Mouse (Mus musculus) inflammation-experienced regulatory T-cells, adult 6 months (primary cell): ENCODE measurements around the gene Ktn1. TPM values are rescaled to one million over a fixed set of nuclear protein-coding genes. Genes with fewer than 3 reads are reported as not detected.

Source experiments
- ATAC-seq: one replicate; pipeline ENCODE4 v1.8.0; 2017
- polyA plus RNA-seq, 3 experiments: library from polyadenylated mRNA; unstranded; fragments of 100-300 nt; shearing (Covaris generic); gene quantifications; one replicate each; pipeline ENCODE4 v1.2.1; 2017

The Ktn1 gene
- polyA plus RNA-seq: 10 to 100 TPM; 47.9 to 86.0 (median 74.2) TPM

DNA sequence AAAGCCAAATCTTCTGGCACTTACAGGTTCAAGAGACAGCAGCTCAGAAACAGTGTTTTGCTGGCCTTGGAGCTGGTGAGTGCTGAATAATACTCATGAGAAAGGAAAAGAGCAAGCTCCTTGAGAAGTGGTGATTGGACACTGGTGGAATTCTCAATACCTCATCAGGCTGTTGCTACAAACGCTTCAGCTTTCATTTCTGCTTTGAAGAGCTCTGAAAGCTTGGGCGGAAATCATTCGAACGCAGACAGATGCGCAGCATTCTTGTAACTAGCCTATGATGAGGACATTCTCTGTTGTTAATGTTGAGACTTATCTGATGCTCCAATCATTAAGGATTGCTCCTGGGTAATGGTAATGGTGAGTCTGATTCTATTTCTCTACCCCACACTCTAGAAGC lies at the start of gene Ktn1:
Ktn1 (plus strand) TSS at position 231 of the 400 bp plus-strand sequence.
- peak; percentile 26 for ATAC-seq

DNA sequence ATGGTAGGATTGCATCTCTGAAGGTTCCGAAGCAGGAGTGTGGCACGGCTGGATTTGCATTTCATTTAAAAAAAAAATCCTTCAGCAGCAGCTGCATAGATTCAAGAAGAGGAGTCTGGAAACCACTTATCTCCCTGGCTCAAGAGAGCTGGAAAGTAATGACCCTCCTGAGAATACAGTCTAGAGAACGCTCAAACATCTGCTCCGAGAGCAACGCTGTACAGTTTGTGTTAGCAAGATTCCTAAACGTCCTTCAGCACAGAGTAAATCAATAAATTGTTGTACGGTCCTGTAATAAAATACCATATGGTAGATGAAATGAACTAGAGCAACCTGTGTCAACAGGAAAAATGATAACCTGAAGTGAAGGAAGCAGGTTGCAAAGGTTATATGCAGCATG lies 35.0 kb upstream of the Ktn1 start:
- ATAC-seq: no peak

GRCm38 (mm10) chr14:47618891-47619290 lies 29.4 kb upstream of the Ktn1 start:
- no peak for ATAC-seq

- ATAC-seq: no peak
Observed at GRCm38 (mm10) chr14:47621901-47622300, 26.3 kb upstream of the Ktn1 start.

GRCm38 (mm10) chr14:47624837-47625236 lies 23.4 kb upstream of the Ktn1 start:
- ATAC-seq: no peak

DNA sequence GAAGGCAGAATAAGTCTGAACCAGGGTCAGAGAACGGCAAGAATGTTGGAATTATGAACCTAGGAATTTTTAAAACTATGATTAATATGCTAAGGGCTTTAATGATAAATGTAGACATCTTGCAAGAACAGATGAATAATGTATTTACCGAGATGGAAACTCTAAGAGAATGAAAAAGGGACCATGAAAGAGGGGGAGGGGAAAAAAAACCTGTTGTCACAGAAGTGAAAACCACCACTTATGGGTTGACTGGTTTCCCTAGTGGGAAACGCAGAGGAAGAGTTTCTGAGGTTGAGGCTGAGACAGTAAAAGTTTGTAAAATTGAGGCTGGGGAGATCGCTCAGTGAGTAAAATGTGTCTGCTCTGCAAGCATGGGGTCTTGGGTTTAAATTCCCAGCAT lies 22.1 kb upstream of the Ktn1 start:
- no peak for ATAC-seq

- ATAC-seq: no peak
Observed at GRCm38 (mm10) chr14:47626812-47627211, 21.4 kb upstream of the Ktn1 start.

- no peak for ATAC-seq
Observed at GRCm38 (mm10) chr14:47627360-47627759, 20.9 kb upstream of the Ktn1 start.

DNA sequence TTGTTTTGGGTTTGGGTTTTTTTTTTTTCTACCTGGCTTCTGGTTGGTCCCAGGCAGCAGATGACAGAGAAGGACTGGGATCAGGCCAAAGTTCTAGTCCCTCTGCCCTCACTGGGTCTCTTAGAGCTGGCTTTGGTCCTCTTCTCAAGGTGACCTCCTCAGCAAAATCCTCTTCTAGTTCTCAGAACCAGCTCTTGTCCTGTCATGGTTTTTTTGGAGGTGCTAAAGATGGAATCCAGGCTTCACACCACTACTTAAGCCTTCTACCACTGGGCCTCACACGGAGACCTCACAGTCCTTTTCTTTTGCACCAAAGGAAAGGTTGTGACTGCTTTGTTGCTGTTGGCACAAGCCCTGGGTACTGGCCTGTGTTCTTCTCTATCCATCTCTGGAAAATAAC lies 15.8 kb upstream of the Ktn1 start:
- ATAC-seq: no peak

DNA sequence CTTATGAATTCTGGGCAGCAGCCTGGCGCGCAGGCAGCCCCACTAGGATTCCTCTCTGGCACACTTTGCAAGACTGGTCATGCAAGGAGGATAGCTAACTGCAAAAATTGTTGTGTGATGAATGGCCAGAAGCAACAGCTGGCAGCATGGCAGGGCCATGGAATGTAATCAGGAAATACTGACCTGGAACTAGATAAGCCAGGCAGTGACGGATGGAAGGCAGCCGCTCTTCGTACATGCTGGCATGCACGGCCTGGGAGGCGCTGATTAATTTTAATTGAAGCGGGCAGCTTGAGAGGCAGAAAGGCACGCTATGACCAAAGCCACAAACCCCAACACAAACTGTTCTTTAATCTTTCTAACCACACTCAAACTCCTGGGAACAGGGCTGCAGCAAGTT lies 13.8 kb upstream of the Ktn1 start:
- no peak for ATAC-seq

DNA sequence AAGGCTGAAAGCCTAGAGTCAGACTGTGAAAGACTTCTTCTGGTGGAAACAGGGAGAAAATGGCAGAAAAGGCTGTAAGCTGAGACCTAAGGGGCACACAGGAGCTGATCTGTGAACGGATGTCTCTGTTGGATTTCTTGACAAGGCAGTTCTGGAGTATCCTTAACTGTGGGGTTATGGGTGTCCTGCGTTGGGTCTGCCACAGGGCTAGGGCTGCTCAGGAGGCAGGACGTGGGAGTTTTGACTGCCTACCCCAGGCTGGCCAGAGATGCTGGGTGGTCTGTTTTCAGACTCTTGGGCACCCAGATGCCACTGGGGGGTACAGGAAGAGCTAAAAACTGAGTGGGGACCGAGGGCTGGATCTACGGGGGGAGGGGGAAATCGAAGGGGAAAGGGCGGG lies 13.4 kb upstream of the Ktn1 start:
- ATAC-seq: no peak

- no peak for ATAC-seq
Observed at GRCm38 (mm10) chr14:47638316-47638895, 9.8 kb upstream of the Ktn1 start.

DNA sequence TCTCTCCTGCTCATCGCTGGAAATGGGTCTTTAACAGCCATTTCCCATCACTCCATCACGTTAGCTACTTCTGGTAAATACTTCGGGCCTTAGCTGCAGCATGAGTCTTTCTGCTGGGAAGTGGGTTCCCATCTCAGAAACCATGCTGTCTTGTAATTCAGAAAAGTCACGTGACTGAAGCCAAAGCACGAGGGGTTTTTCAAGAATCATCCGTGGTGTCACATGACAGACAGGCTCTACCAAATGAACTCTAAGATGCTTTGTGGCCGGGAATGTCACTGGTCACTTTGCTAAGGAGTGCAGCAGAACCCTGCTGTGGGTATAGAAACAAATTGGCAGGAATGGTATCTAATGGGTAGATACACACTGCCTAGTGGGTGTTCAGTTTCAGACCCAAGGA lies 2.6 kb upstream of the Ktn1 start:
- no peak for ATAC-seq

DNA sequence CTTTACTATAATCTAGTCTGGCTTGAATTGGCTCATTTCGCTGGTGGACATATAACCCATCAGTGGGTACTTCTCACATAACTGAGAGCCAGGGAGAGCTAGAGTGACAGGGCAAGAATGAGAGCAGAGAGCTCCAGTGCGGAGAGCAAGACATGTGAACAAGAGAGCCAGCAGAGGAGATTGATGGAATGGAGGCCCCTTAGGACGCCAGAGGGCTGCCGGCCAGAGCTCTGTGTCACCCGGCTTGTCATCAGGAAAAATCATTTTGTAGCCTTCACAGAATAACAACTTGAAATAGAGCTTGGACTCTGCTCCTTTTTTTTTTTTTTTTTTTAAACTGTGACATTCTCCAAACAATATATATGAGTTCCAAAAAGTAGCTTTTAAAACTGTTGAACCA lies 2.0 kb upstream of the Ktn1 start:
- ATAC-seq: no peak

DNA sequence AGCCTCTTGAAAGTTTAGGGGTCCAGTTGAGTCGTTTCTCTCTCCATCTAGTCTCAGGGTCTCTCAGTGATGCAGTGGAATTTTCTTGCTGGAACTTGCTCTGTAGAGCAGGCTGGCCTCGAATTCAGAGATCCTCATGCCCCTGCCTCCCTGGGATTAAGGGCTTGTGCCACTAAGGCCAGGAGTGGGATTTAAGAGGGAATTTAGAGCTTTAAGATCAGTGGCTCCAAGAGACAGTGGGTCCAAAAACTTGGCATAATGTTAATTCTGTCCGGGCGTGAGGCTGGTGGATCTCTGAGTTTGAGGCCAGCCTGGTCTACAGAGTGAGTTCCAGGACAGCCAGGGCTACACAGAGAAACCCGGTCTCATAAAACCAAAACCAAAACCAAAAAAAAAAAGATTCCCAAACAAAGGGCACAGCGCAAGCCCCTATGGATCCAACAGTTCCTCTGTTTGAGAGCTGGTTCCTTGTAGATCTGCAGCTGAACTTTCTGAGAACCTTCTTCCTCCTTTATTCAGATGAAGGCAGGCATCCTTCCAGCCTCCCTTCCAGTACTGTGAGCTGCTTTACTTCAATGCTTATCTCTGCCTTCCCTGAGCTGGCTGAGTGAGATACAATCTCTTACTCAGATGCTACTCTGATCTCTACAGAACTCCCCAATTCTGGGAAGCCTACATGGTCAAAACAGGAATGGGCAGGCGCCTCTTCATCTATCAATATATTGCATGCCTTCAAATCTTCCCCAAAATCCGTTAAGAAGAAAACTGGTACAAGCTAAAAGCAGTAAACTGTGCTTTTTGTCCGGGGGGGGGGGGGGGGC lies 1.3 kb upstream of the Ktn1 start:
- ATAC-seq: no peak

DNA sequence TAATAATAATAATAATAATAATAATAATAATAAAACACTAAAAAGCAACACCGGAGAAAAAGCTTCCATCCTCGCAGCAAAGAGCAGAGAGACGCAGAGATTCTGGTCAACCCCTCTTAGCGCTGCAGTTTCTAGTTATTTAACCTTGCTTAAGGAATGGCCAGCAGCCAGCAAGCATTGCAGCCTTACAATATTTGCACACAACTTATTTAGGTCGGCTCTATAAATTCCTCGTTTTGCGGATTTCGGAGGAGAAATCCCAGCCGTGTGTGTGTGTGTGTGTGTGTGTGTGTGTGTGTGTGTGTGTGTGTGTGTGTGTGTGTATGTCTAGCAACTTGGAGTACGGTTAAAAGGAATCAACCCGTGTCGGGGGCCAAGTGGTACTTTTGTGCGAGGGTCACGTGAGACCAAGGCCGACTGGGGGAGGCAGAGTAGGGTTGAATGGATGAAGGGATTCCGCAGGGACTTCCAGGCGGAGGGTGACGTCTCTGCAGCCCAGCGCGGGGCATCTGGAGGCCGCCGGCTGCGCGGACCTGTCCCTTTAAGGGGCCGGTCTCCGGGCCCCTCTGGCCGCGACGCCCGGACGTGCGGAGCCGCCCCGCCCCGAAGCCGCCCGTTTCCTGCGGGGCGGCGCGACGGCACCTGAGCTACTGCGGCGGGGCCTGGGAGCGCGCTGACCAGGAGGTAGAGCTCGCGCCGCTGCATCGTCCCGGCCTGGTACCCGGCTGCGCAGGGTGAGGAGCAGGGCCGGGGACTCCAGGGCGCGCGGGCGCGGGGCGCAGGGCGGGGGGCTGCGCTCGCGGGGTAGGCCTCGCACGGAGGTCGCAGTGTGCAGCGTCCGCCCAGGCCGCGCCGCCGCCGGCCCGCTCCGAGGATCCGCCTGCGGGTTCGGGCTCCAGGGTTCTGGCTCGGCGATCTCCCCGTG lies 720 bp downstream of the Ktn1 start:
- ATAC-seq: peak; percentile 58

- peak; percentile 39 for ATAC-seq
Observed at GRCm38 (mm10) chr14:47649631-47650337, 1.5 kb downstream of the Ktn1 start.

- no peak for ATAC-seq
Observed at GRCm38 (mm10) chr14:47650338-47650720, 2.1 kb downstream of the Ktn1 start.

GRCm38 (mm10) chr14:47651272-47651671 lies 3.0 kb downstream of the Ktn1 start:
- ATAC-seq: no peak

- no peak for ATAC-seq
Observed at GRCm38 (mm10) chr14:47655444-47655843, 7.2 kb downstream of the Ktn1 start.

DNA sequence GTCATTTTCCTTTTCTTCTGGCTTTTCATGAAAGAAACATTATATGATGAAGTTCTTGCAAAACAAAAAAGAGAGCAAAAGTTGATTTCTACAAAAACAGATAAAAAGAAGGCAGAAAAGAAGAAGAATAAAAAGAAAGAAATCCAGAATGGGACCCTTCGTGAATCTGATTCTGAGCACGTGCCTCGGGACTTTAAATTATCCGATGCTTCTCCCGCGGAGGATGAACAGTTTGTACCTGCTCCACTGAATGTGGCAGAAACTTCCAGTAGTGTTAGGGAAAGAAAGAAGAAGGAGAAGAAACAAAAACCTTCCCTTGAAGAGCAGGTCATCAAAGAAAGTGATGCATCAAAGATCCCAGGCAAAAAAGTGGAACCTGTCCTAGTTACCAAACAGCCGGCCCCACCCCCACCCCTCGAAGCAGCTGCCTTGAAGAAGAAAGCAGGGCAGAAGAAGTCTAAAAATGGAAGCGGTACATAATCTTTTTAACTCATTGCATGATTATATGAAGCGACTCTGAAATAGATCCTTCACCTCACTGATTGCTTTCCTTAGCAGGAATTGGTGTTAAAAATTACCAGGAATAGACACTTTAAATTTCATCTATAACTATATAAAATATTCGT lies 15.7 kb downstream of the Ktn1 start:
- ATAC-seq: no peak

GRCm38 (mm10) chr14:47664470-47664864 lies 16.2 kb downstream of the Ktn1 start:
- ATAC-seq: no peak
